ENCODE assay signal across 25 mouse cellular contexts in the genomic region with DNA sequence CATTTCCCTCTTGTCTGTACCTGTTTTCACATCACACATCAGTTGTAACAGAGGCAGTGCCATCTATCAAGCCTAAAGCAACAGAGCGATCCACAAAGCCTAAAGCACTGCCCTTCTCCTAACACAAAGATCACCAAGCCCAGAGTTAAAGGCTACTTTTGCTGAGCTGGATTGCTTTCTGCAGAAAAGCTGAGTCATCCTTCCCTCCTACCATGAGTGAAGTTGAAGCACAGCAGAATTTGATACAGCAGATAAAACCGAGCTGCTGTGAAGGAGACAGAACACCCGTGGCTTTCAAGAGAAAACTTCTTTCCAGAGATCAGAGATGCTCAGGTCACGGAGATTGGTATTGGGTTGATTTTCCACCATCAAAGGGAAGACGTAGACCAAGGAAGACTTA. TPM values are rescaled to one million over a fixed set of nuclear protein-coding genes. Genes with fewer than 3 reads are reported as not detected.
DNase-seq lines count a peak whose midpoint lies in the region; ATAC-seq and TF ChIP-seq lines count a peak whose summit lies in the region.
"Had no signal": no experiment of that assay in that cellular context is flagged by ENCODE, and none has a peak within 500 bp of the region (broad histone marks: within the 10 kb centered on the region; RNA-seq: fewer than 3 reads in every experiment).

No protein-coding gene starts in this region.

- H3K4me2 ChIP-seq in kidney, postnatal 0 days (ENCODE audit: low read length) = no peak overlapping the region
- H3K4me2 ChIP-seq in midbrain, embryonic 16.5 days (ENCODE audit: low read length) = no peak overlapping the region
- H3K4me2 ChIP-seq: embryonic facial prominence, embryonic 15.5 days; forebrain, embryonic 12.5 days had no signal

- no peak for TF ChIP-seq CTCF in kidney, postnatal 0 days (IDR thresholded peaks at IDR 0.05; ENCODE audit: low read depth)

- H3K9ac ChIP-seq in kidney, postnatal 0 days (ENCODE audit: low read depth, low read length) = no peak overlapping the region
- no peak overlapping the region for H3K9ac ChIP-seq in midbrain, embryonic 16.5 days (ENCODE audit: low read depth, low read length)
- H3K9ac ChIP-seq: embryonic facial prominence, embryonic 15.5 days; forebrain, embryonic 12.5 days had no signal

- WGBS in kidney, postnatal 0 days = 36% methylated on average over 5 of the region's 5 CpGs
- 65% methylated on average over 5 of the region's 5 CpGs for WGBS in midbrain, embryonic 16.5 days

- H3K9me3 ChIP-seq in kidney, postnatal 0 days (replicated peaks; ENCODE audit: low read length) = no peaks in the 10 kb centered on the region
- peaks cover 6% of the 10 kb centered on the region; the same call in 1 of the 2 replicates for H3K9me3 ChIP-seq in midbrain, embryonic 16.5 days (replicated peaks; ENCODE audit: control insufficient read depth, low read length, poor library complexity, severe bottlenecking)
- H3K9me3 ChIP-seq: embryonic facial prominence, embryonic 15.5 days; forebrain, embryonic 12.5 days; heart, embryonic 10.5 days; limb, embryonic 10.5 days; midbrain, embryonic 10.5 days had no signal

- H3K27me3 ChIP-seq in kidney, postnatal 0 days (ENCODE audit: insufficient read depth, low read length) = no peaks in the 10 kb centered on the region
- H3K27me3 ChIP-seq in midbrain, embryonic 16.5 days (ENCODE audit: control insufficient read depth, insufficient read depth, low read depth, low read length) = peaks cover 8% of the 10 kb centered on the region

- no peak overlapping the region for H3K27ac ChIP-seq in kidney, postnatal 0 days
- no peak overlapping the region for H3K27ac ChIP-seq in midbrain, embryonic 16.5 days (ENCODE audit: low read length)
- H3K27ac ChIP-seq: embryonic facial prominence, embryonic 15.5 days; forebrain, embryonic 12.5 days; heart, embryonic 10.5 days; limb, embryonic 10.5 days; midbrain, embryonic 10.5 days had no signal

- H3K36me3 ChIP-seq in kidney, postnatal 0 days (ENCODE audit: insufficient read depth, low read length) = no peaks in the 10 kb centered on the region
- H3K36me3 ChIP-seq in midbrain, embryonic 16.5 days (ENCODE audit: control insufficient read depth, insufficient read depth, low read length) = no peaks in the 10 kb centered on the region
- H3K36me3 ChIP-seq: embryonic facial prominence, embryonic 15.5 days; forebrain, embryonic 12.5 days; heart, embryonic 10.5 days; limb, embryonic 10.5 days; midbrain, embryonic 10.5 days had no signal

- no peak overlapping the region for H3K4me3 ChIP-seq in kidney, postnatal 0 days (replicated peaks; ENCODE audit: low read depth, low read length)
- no peak overlapping the region for H3K4me3 ChIP-seq in midbrain, embryonic 16.5 days (ENCODE audit: low read depth, low read length)
- H3K4me3 ChIP-seq: embryonic facial prominence, embryonic 15.5 days; forebrain, embryonic 12.5 days; heart, embryonic 10.5 days; limb, embryonic 10.5 days; midbrain, embryonic 10.5 days had no signal

- ATAC-seq in kidney, postnatal 0 days (replicated peaks; ENCODE audit: low FRiP score, low read depth) = no peak
- peak; percentile 37 for ATAC-seq in megakaryocyte progenitor cell, adult 5-6 weeks (replicated peaks; ENCODE audit: poor library complexity)
- no peak for ATAC-seq in granulocyte monocyte progenitor cell, adult 5-6 weeks (replicated peaks; ENCODE audit: poor library complexity, severe bottlenecking)
- no peak for ATAC-seq in midbrain, embryonic 16.5 days

- peaks cover 10% of the 10 kb centered on the region; the same call in 1 of the 2 replicates for H3K4me1 ChIP-seq in kidney, postnatal 0 days (replicated peaks; ENCODE audit: insufficient read depth, low read length)
- H3K4me1 ChIP-seq in midbrain, embryonic 16.5 days (ENCODE audit: control insufficient read depth, insufficient read depth, low read length) = peaks cover 8% of the 10 kb centered on the region

- DNase-seq in kidney, postnatal 0 days (ENCODE audit: low spot score) = peak; percentile 45
- DNase-seq in kidney, adult 11 months = no peak
- peak; percentile 55 for DNase-seq in CD4-positive helper T cell, adult 2 months (ENCODE audit: low read depth, low spot score)
- peak; percentile 64 for DNase-seq in MEL-GATA-1-ER (ENCODE audit: extremely low read depth, low read depth)
- no peak for DNase-seq in adrenal gland, postnatal 14 days
- DNase-seq: cerebellum, adult 8-10 months; gastrocnemius, postnatal 14 days; heart, postnatal 10 days; kidney, adult 8-10 months; kidney, postnatal 36 days; lung, adult 18-20 months; spleen, adult 18-20 months had no signal

RNA-seq across cellular contexts. Expression of a gene that starts 3.5 kb away (rescaled TPM):
- 1.4 and 1.5 TPM in 2 replicates for polyA plus RNA-seq in kidney, postnatal 0 days (2015; fragmentation: Nextera tagmentation; extraction: Ambion mirVana)
- 0.32 and 2.0 TPM in 2 replicates for total RNA-seq in megakaryocyte progenitor cell, adult 5-6 weeks (2015)
- 2.1 and 4.0 TPM in 2 replicates for total RNA-seq in megakaryocyte progenitor cell, adult 5-6 weeks (2017)
- 0.75 TPM in 1 of 2 replicates, not detected in the other for total RNA-seq in granulocyte monocyte progenitor cell, adult 5-6 weeks (2014; fragmentation: Nextera tagmentation)
- 0.52 and 4.1 TPM in 2 replicates for total RNA-seq in granulocyte monocyte progenitor cell, adult 5-6 weeks (2017)
- 0.15 and 3.7 TPM in 2 replicates for total RNA-seq in adrenal gland, postnatal 14 days (2021)
- polyA plus RNA-seq in midbrain, embryonic 16.5 days (2015; fragmentation: Nextera tagmentation; extraction: Ambion mirVana) = 0.18 TPM in 1 of 2 replicates, not detected in the other
- total RNA-seq: left cerebral cortex, adult 8-10 months had no signal
- polyA plus RNA-seq: frontal cortex, adult 2 months had no signal

RNA-seq across cellular contexts. Expression of a gene that starts 28.9 kb away (rescaled TPM):
- polyA plus RNA-seq in kidney, postnatal 0 days (2015; fragmentation: Nextera tagmentation; extraction: Ambion mirVana) = 34.7 and 40.4 TPM in 2 replicates
- total RNA-seq in megakaryocyte progenitor cell, adult 5-6 weeks (2015) = 0.07 TPM in 1 of 2 replicates, not detected in the other
- total RNA-seq in megakaryocyte progenitor cell, adult 5-6 weeks (2017) = 0.21 and 0.44 TPM in 2 replicates
- not detected in 2 replicates for total RNA-seq in granulocyte monocyte progenitor cell, adult 5-6 weeks (2014; fragmentation: Nextera tagmentation)
- not detected in 2 replicates for total RNA-seq in granulocyte monocyte progenitor cell, adult 5-6 weeks (2017)
- total RNA-seq in adrenal gland, postnatal 14 days (2021) = 1.3 TPM in 1 of 2 replicates, not detected in the other
- 0.31 and 0.35 TPM in 2 replicates for polyA plus RNA-seq in midbrain, embryonic 16.5 days (2015; fragmentation: Nextera tagmentation; extraction: Ambion mirVana)
- total RNA-seq: adrenal gland, adult 18-20 months; gastrocnemius, postnatal 14 days; heart, postnatal 10 days; left cerebral cortex, adult 8-10 months; liver, adult 2 months had no signal
- polyA plus RNA-seq: frontal cortex, adult 2 months; liver, adult 2 months had no signal

RNA-seq across cellular contexts. Expression of a gene that starts 38.2 kb away (rescaled TPM):
- 0.21 and 0.37 TPM in 2 replicates for polyA plus RNA-seq in kidney, postnatal 0 days (2015; fragmentation: Nextera tagmentation; extraction: Ambion mirVana)
- total RNA-seq in megakaryocyte progenitor cell, adult 5-6 weeks (2015) = not detected in 2 replicates
- not detected in 2 replicates for total RNA-seq in megakaryocyte progenitor cell, adult 5-6 weeks (2017)
- not detected in 2 replicates for total RNA-seq in granulocyte monocyte progenitor cell, adult 5-6 weeks (2014; fragmentation: Nextera tagmentation)
- total RNA-seq in granulocyte monocyte progenitor cell, adult 5-6 weeks (2017) = not detected in 2 replicates
- total RNA-seq in adrenal gland, postnatal 14 days (2021) = 0.33 TPM in 1 of 2 replicates, not detected in the other
- 1.1 and 2.1 TPM in 2 replicates for polyA plus RNA-seq in midbrain, embryonic 16.5 days (2015; fragmentation: Nextera tagmentation; extraction: Ambion mirVana)
- total RNA-seq: adrenal gland, adult 18-20 months; gastrocnemius, postnatal 14 days; heart, postnatal 10 days had no signal
- polyA plus RNA-seq: frontal cortex, adult 2 months; limb, embryonic 10.5 days; neural tube, embryonic 11.5 days had no signal

Comparison
In these comparisons a context has a peak if more than half of its experiments do, and no peak if none do; other contexts are left out.
1. DNase-seq: peak in kidney, postnatal 0 days (single experiment), CD4-positive helper T cell, adult 2 months (single experiment) and MEL-GATA-1-ER (single experiment); none in kidney, adult 11 months (single experiment) and adrenal gland, postnatal 14 days (single experiment).